Mouse (Mus musculus): ENCODE results near the gene Sc5d. TPM values are rescaled to one million over a fixed set of nuclear protein-coding genes. Genes with fewer than 3 reads are reported as not detected.
A peak's percentile ranks its signal among the peaks of the same experiment; 100 is the strongest.

Sc5d gene
- 57.7 and 58.1 TPM in 2 replicates for polyA plus RNA-seq (2016; fragmentation: Nextera tagmentation; extraction: Ambion mirVana)

DNA sequence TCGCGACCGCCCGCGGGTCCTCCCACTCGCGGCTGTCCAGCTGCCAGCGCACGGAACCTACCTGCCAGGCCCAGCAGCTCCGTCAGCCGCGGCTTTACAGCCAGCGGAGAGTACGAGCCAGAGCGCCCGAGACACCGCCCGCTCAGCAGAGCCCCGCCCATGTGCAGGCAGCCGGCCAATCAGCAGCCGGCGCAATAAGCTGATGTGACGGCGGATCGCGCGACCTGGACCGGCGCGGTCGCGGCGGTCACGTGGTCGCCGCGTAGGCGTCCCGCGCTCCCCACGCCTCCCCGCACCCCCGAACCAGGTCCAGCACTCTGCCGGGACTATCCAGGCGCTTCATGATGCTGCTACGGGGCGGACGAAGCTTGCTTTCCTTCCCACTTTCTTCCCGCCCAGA, at the start of gene Sc5d:
TSS of gene Sc5d (minus strand) at position 112 of the 400 bp plus-strand sequence.
- peak; percentile 94 for DNase-seq (ENCODE audit: low spot score)
- Histone ChIP-seq H3K9me3 (no peaks in the 10 kb centered on the region), H3K4me1 (peaks cover 31% of the 10 kb centered on the region), H3K36me3 (replicated peaks) (peaks cover 28% of the 10 kb centered on the region), H3K4me3 (peak within 1 kb of the TSS; percentile 93), H3K27me3 (replicated peaks; ENCODE audit: low read depth, poor library complexity, severe bottlenecking) (no peaks in the 10 kb centered on the region), H3K27ac (replicated peaks) (peak within 1 kb of the TSS; percentile 94)
- under 1% methylated on average over 49 of the region's 49 CpGs for WGBS

DNA sequence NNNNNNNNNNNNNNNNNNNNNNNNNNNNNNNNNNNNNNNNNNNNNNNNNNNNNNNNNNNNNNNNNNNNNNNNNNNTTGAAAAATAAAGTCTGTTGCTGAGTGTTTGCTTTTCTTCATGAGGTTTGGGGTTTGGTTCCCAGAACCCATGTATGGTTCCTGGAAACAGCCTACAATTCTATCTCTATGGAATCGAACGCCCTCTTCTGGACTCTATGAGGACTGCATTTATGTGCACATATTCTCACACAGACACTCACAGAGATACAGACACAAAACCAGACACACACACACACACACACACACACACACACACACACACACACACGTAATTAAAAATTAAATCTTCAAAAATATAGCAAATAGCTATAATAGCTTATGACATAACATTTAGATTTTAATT, 47.3 kb upstream of the Sc5d start:
- Histone ChIP-seq H3K27me3 (replicated peaks; ENCODE audit: low read depth, poor library complexity, severe bottlenecking) (no peaks in the 10 kb centered on the region), H3K36me3 (replicated peaks) (no peaks in the 10 kb centered on the region), H3K4me1 (peaks cover 4% of the 10 kb centered on the region; the same call in 1 of the 2 replicates), H3K9me3 (no peaks in the 10 kb centered on the region), H3K27ac (replicated peaks) (no peak overlapping the region), H3K4me3 (no peak overlapping the region)
- 88% methylated on average over 3 of the region's 3 CpGs for WGBS
- DNase-seq (ENCODE audit: low spot score) = no peak

DNA sequence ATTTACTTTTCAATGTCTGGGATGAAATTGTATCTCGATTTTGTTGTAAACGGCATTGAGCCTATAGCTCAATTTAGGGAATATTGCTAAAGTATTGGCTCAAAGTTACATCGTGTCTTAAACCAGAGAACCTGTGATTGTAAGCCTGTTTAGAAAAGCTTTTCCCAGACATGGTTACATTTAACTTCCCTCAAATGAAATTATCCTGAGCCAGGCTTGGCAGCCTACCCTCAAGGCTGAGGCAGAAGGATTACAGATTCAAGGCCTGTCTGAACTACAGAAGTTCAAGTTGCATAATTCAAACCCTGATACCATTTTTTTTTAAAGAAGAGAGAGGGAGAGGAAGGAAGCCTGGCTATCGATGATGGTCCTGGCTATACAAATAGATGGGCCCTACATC, 39.8 kb upstream of the Sc5d start:
- Histone ChIP-seq H3K4me1 (peaks cover 4% of the 10 kb centered on the region; the same call in 1 of the 2 replicates), H3K27ac (replicated peaks) (no peak overlapping the region), H3K36me3 (replicated peaks) (no peaks in the 10 kb centered on the region), H3K9me3 (no peaks in the 10 kb centered on the region), H3K4me3 (no peak overlapping the region), H3K27me3 (replicated peaks; ENCODE audit: low read depth, poor library complexity, severe bottlenecking) (no peaks in the 10 kb centered on the region)
- 92% methylated on average over 4 of the region's 4 CpGs for WGBS
- DNase-seq (ENCODE audit: low spot score) = no peak

DNA sequence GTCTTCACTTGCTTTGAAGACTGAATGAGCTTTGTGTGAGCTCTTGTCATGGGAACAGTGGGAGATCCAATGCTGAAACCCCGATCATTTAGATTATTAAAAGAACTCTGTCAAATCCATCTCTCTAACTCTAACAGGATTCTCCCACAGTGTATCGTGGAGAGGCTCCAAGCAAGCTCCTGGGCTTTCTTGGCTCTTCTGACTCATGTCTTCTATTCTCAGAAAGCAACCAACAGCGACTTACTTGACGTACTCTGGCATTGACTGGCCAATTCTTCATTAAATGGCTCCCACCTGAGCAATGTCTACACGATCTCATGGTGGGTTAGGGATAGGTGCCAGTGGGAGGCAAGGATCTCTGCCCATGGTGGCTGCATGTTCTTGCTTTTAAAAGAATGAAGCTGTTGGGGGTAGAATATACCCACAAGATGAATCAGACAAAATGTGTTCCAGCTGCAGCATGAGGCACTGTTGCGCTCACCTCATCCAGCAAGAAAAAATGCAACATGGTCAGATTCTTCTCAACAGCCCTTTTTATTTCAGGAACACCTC, 37.1 kb upstream of the Sc5d start:
- WGBS = 86% methylated on average over 6 of the region's 6 CpGs
- Histone ChIP-seq H3K4me3 (no peak overlapping the region), H3K27ac (replicated peaks) (no peak overlapping the region), H3K9me3 (no peaks in the 10 kb centered on the region), H3K27me3 (replicated peaks; ENCODE audit: low read depth, poor library complexity, severe bottlenecking) (no peaks in the 10 kb centered on the region), H3K4me1 (no peaks in the 10 kb centered on the region), H3K36me3 (replicated peaks) (no peaks in the 10 kb centered on the region)
- DNase-seq (ENCODE audit: low spot score) = no peak

DNA sequence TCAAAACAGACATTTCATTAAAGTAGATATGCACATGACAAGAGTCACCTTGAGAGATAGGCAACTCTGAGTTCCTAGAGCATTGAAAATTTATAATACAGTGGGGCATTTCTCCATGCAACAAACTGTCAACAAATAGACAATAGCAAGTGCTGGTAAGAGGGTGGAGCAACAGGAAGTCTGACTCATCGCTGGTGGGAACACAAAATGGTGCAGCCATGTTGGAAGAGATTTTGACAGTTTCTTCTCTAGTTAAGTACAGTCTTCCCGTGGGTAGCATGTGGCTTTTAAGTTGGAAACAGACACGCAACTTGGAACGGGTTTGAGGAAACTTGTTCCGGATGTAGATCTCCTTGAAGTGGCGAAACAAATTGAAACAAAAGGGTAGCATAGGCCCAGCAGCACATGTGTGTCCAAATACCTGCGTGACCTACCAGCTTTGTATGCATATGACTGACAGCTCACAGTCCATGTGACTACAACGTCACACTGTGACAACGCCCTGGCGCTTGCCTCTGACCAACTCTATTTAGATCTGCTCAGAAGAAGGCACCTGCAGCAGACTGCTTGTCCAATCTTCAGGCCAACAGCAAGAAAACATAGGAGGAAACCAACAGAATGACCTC, 32.4 kb upstream of the Sc5d start:
- Histone ChIP-seq H3K36me3 (replicated peaks) (no peaks in the 10 kb centered on the region), H3K27me3 (replicated peaks; ENCODE audit: low read depth, poor library complexity, severe bottlenecking) (no peaks in the 10 kb centered on the region), H3K27ac (replicated peaks) (no peak overlapping the region), H3K4me3 (no peak overlapping the region), H3K4me1 (no peaks in the 10 kb centered on the region), H3K9me3 (no peaks in the 10 kb centered on the region)
- DNase-seq (ENCODE audit: low spot score) = no peak
- 93% methylated on average over 10 of the region's 10 CpGs for WGBS

DNA sequence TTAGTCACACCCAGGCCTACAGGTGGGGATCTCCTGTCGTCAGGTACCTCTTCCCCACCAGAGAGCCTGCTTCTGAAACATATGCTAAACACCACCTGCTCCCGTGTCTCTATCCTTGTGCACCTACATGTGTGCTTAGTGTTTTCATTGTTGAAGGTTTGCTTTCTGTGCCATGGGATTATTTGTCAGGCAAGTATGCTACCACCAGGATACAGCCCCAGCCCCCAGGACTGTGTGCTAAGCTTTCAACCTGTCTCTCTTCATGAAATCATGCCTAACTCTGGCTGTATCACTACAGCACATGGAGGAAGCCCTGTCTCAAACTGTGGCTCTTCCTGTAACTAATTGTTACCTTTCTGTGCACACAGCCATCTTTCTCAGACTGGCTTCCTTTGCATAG, 30.1 kb upstream of the Sc5d start:
- no peaks in the 10 kb centered on the region for H3K27me3 ChIP-seq (replicated peaks; ENCODE audit: low read depth, poor library complexity, severe bottlenecking)
- H3K9me3 ChIP-seq = no peaks in the 10 kb centered on the region
- no peak for DNase-seq (ENCODE audit: low spot score)
- H3K4me3 ChIP-seq = no peak overlapping the region
- WGBS = 79% methylated on average over 2 of the region's 2 CpGs
- no peaks in the 10 kb centered on the region for H3K36me3 ChIP-seq (replicated peaks)
- no peaks in the 10 kb centered on the region for H3K4me1 ChIP-seq
- H3K27ac ChIP-seq (replicated peaks) = no peak overlapping the region

DNA sequence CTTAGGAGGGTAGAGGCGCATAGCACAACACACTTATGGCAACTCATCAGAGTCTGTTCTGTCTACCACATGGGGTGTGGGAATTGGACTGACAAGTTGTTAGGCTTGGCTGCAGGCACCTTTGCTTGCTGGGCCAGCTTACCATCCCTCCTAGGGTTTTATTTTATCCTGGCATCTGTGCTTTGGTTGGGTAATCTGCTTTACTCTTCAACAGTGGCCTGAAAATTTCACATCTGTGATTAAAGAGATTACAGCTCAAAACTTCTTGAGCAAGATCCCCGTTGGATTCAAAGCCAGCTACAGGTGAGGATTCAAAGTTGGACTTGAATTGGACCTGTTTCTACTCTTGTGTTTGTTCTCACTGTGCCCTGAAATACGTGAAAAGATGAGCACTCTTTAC, 29.5 kb upstream of the Sc5d start:
- Histone ChIP-seq H3K36me3 (replicated peaks) (no peaks in the 10 kb centered on the region), H3K27me3 (replicated peaks; ENCODE audit: low read depth, poor library complexity, severe bottlenecking) (no peaks in the 10 kb centered on the region), H3K4me3 (no peak overlapping the region), H3K27ac (replicated peaks) (no peak overlapping the region), H3K4me1 (no peaks in the 10 kb centered on the region), H3K9me3 (no peaks in the 10 kb centered on the region)
- DNase-seq (ENCODE audit: low spot score) = no peak
- WGBS = 83% methylated on average over 3 of the region's 3 CpGs

DNA sequence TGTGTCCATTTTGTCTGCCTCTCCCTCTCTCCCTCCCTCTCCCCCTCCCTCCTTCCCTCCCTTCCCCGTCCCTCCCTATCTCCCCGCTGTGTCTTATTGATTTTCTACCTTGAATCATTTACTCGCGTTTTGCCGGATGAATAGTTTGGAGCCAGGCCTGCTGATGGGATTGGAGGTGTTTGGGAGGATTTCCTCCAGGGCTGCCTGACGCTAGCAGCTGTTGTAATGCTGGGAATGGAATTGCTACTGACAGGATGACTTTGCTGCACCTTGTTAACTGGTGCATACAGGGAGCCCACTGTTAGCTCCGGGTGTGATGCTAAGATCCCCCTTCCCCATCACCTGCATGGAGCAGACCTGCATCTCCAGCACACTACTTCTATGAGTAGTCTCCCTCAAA, 29.0 kb upstream of the Sc5d start:
- no peaks in the 10 kb centered on the region for H3K27me3 ChIP-seq (replicated peaks; ENCODE audit: low read depth, poor library complexity, severe bottlenecking)
- no peak for DNase-seq (ENCODE audit: low spot score)
- H3K4me1 ChIP-seq = no peaks in the 10 kb centered on the region
- no peak overlapping the region for H3K27ac ChIP-seq (replicated peaks)
- WGBS = 49% methylated on average over 7 of the region's 7 CpGs
- H3K9me3 ChIP-seq = no peaks in the 10 kb centered on the region
- no peaks in the 10 kb centered on the region for H3K36me3 ChIP-seq (replicated peaks)
- no peak overlapping the region for H3K4me3 ChIP-seq

DNA sequence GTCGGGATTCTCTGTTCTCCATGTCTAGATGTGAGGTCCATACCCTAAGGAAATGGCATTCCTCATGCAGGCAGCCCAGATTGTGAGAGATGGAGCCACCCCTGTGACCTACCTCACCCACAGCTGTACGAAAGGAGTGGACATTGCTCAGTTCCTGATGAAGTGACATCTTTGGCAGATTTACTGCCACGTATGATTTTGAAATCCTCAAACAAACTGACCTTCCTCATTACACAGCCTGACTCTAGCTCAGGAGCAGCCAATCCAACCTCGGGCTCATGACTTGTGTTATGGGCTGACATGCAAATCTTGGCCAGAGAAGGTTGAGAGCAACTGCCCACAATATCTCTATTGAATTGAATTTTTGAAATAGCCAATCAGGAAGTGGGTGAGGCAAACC, 15.6 kb upstream of the Sc5d start:
- no peaks in the 10 kb centered on the region for H3K36me3 ChIP-seq (replicated peaks)
- no peaks in the 10 kb centered on the region for H3K27me3 ChIP-seq (replicated peaks; ENCODE audit: low read depth, poor library complexity, severe bottlenecking)
- H3K4me1 ChIP-seq = no peaks in the 10 kb centered on the region
- H3K27ac ChIP-seq (replicated peaks) = no peak overlapping the region
- 73% methylated on average over 4 of the region's 4 CpGs for WGBS
- no peak for DNase-seq (ENCODE audit: low spot score)
- no peak overlapping the region for H3K4me3 ChIP-seq
- H3K9me3 ChIP-seq = no peaks in the 10 kb centered on the region

DNA sequence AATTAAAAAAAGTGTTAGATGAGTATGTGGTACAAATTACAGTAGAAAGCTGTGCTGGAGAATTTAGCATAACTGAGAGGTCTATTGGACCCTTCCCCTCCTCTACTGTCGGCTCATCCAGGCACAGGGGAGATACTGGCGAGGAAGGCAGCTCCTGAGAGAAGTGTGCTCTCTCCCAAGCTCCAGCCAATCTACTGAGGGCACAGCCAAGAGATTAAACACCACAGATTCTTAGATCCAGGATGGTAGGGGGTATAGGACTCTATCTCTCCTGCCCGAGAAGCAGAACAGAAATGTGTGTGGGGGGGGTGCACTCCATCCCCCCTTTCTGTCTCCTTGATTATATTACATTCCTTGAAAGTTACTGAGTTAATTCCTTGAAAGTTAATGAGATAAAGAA, 14.0 kb upstream of the Sc5d start:
- no peak overlapping the region for H3K27ac ChIP-seq (replicated peaks)
- H3K9me3 ChIP-seq = no peaks in the 10 kb centered on the region
- DNase-seq (ENCODE audit: low spot score) = no peak
- no peak overlapping the region for H3K4me3 ChIP-seq
- H3K4me1 ChIP-seq = no peaks in the 10 kb centered on the region
- H3K36me3 ChIP-seq (replicated peaks) = no peaks in the 10 kb centered on the region
- 83% methylated on average over 3 of the region's 3 CpGs for WGBS
- no peaks in the 10 kb centered on the region for H3K27me3 ChIP-seq (replicated peaks; ENCODE audit: low read depth, poor library complexity, severe bottlenecking)

DNA sequence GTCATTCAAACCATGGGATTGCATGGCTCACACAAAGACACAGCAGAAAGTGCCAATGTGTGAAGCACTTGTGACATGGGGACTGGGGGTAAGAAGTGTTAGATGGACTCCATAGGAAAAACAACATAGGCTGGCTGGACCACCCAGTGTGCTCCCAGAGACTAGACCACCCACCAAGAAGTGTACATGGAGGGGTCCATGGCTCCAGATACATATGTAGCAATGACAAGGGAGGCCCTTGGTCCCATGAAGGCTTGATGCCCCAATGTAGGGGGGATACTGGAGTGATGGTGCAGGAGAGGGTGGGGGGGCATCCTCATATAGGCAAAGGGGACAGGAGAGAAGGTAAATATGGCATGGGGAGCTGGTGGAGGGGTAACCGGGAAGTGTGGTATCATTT, 13.6 kb upstream of the Sc5d start:
- Histone ChIP-seq H3K9me3 (no peaks in the 10 kb centered on the region), H3K27me3 (replicated peaks; ENCODE audit: low read depth, poor library complexity, severe bottlenecking) (no peaks in the 10 kb centered on the region), H3K36me3 (replicated peaks) (no peaks in the 10 kb centered on the region), H3K4me3 (no peak overlapping the region), H3K4me1 (no peaks in the 10 kb centered on the region), H3K27ac (replicated peaks) (no peak overlapping the region)
- 98% methylated on average over 1 of the region's 1 CpGs for WGBS
- DNase-seq (ENCODE audit: low spot score) = no peak

DNA sequence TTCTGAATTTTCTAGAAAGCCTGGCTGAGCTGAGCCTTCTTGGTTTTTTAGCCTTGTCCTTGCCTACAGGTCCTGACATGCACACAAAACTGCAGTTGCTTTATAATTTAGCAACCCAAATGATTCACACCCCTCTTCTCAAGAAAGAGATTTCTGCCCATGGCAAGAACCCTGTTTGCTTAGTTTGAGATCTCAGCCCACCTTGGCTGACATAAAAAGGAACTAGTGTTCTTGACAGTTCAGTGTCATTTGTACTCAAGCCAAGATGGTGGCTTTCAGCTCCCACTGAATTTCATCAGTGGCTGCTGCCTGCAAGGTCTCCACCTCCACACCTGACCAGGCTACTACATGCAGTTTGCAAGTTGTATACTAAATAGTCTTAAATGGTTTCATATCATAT, 13.1 kb upstream of the Sc5d start:
- H3K27me3 ChIP-seq (replicated peaks; ENCODE audit: low read depth, poor library complexity, severe bottlenecking) = no peaks in the 10 kb centered on the region
- H3K4me3 ChIP-seq = no peak overlapping the region
- H3K27ac ChIP-seq (replicated peaks) = no peak overlapping the region
- no peaks in the 10 kb centered on the region for H3K9me3 ChIP-seq
- H3K36me3 ChIP-seq (replicated peaks) = no peaks in the 10 kb centered on the region
- no peak for DNase-seq (ENCODE audit: low spot score)
- no peaks in the 10 kb centered on the region for H3K4me1 ChIP-seq

DNA sequence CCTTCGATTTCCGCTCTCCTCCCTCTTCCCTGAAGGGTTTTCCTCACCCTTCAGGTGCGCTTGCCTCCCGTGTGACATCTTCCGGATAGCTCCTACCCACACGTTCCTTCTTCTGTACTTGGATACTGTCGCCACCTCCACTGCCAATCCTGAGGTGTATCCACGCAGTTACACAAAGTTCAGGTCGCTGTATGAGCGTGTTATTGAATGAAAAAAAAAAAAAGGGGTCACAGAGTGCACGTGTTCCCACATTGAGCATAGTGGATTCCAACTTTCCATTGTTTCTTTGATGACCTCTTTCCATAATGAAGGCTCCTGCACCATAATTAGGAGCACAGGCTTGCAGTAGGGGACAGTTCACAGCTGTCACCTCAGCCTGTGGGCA, 11.7 kb upstream of the Sc5d start:
- no peak for DNase-seq (ENCODE audit: low spot score)
- Histone ChIP-seq H3K27ac (replicated peaks) (no peak overlapping the region), H3K9me3 (no peaks in the 10 kb centered on the region), H3K27me3 (replicated peaks; ENCODE audit: low read depth, poor library complexity, severe bottlenecking) (no peaks in the 10 kb centered on the region), H3K4me1 (no peaks in the 10 kb centered on the region), H3K36me3 (replicated peaks) (no peaks in the 10 kb centered on the region), H3K4me3 (no peak overlapping the region)
- WGBS = 64% methylated on average over 11 of the region's 11 CpGs

Data from embryonic facial prominence, embryonic 10.5 days (tissue).